Mouse (Mus musculus) left cerebral cortex, adult 2 months (tissue): Measurements from ENCODE around the gene Sh3pxd2a. TPM values are rescaled to one million over a fixed set of nuclear protein-coding genes. Genes with fewer than 3 reads are reported as not detected.

ENCODE experiments used
- DNase-seq, 2 experiments: peaks; one replicate each; pipeline ENCODE4 v3.0.0; 2021 to 2022; ENCODE audit warnings: low spot score in 2 of 2, mixed read lengths in 1 of 2; ENCODE audit errors: extremely low spot score in 1 of 2
- H3K27ac ChIP-seq: fragments of 200-600 bp; 2 replicates; pipeline ENCODE4 v1.8.1; 2022
- H3K4me3 ChIP-seq: fragments of 200-600 bp; 2 replicates; pipeline ENCODE4 v1.8.1; 2022
- CTCF ChIP-seq: fragments of 200-600 bp; IDR thresholded peaks from 2 replicates; pipeline ENCODE4 v1.8.1; 2022; ENCODE audit warnings: antibody characterized with exemption, mild to moderate bottlenecking, moderate library complexity
- intact Hi-C: fragments of 180-260 bp; cut with DNase I; formaldehyde crosslinking; loops from one replicate; pipeline ENCODE4 v1.15.1; 2025
- total RNA-seq, 2 experiments: library from RNA; stranded (reverse); gene quantifications; 2 replicates each; pipeline ENCODE4 v1.2.3; 2021

Gene Sh3pxd2a
- total RNA-seq, 2 experiments from 2014 or later = 30.2 to 36.8 TPM

GRCm38 (mm10) chr19:47412566-47413248, 51.5 kb downstream of the Sh3pxd2a start:
- TF ChIP-seq CTCF = peak; percentile 3
- Histone ChIP-seq H3K27ac (no peak overlapping the region), H3K4me3 (no peak overlapping the region)
- intact Hi-C loops = no loop called here
- no peak for DNase-seq

- Histone ChIP-seq H3K4me3 (no peak overlapping the region), H3K27ac (no peak overlapping the region)
- intact Hi-C loops = no loop called here
- TF ChIP-seq CTCF = no peak
- no peak for DNase-seq
Observed at GRCm38 (mm10) chr19:47410301-47410700, 53.9 kb downstream of the Sh3pxd2a start.

GRCm38 (mm10) chr19:47409142-47409541, 55.1 kb downstream of the Sh3pxd2a start:
- intact Hi-C loops = no loop called here
- Histone ChIP-seq H3K4me3 (no peak overlapping the region), H3K27ac (no peak overlapping the region)
- no peak for TF ChIP-seq CTCF
- DNase-seq = no peak

- intact Hi-C loops = no loop called here
Observed at GRCm38 (mm10) chr19:47408656-47409055, 55.5 kb downstream of the Sh3pxd2a start.

GRCm38 (mm10) chr19:47407332-47407731, 56.9 kb downstream of the Sh3pxd2a start:
- DNase-seq = no peak
- TF ChIP-seq CTCF = no peak
- Histone ChIP-seq H3K4me3 (no peak overlapping the region), H3K27ac (no peak overlapping the region)
- intact Hi-C loops = no loop called here

More at GRCm38 (mm10) chr19:47408656-47409055, 55.5 kb downstream of the Sh3pxd2a start:
- no peak overlapping the region for H3K27ac ChIP-seq
- TF ChIP-seq CTCF = no peak
- DNase-seq = no peak
- H3K4me3 ChIP-seq = no peak overlapping the region

- intact Hi-C loops = no loop called here
- H3K4me3 ChIP-seq = no peak overlapping the region
- no peak overlapping the region for H3K27ac ChIP-seq
- TF ChIP-seq CTCF = no peak
- no peak for DNase-seq
Observed at GRCm38 (mm10) chr19:47406524-47406923, 57.7 kb downstream of the Sh3pxd2a start.

- intact Hi-C loops = no loop called here
Observed at GRCm38 (mm10) chr19:47405548-47405947, 58.7 kb downstream of the Sh3pxd2a start.

GRCm38 (mm10) chr19:47403391-47404379, 60.5 kb downstream of the Sh3pxd2a start:
- intact Hi-C loops = no loop called here
- no peak for DNase-seq
- H3K27ac ChIP-seq = no peak overlapping the region
- TF ChIP-seq CTCF = no peak
- no peak overlapping the region for H3K4me3 ChIP-seq

More at GRCm38 (mm10) chr19:47405548-47405947, 58.7 kb downstream of the Sh3pxd2a start:
- Histone ChIP-seq H3K4me3 (no peak overlapping the region), H3K27ac (no peak overlapping the region)
- DNase-seq = no peak
- no peak for TF ChIP-seq CTCF

GRCm38 (mm10) chr19:47402976-47403375, 61.2 kb downstream of the Sh3pxd2a start:
- H3K4me3 ChIP-seq = no peak overlapping the region
- no peak for TF ChIP-seq CTCF
- intact Hi-C loops = no loop called here
- no peak for DNase-seq
- H3K27ac ChIP-seq = no peak overlapping the region

GRCm38 (mm10) chr19:47402544-47402943, 61.7 kb downstream of the Sh3pxd2a start:
- intact Hi-C loops = no loop called here
- TF ChIP-seq CTCF = no peak
- Histone ChIP-seq H3K4me3 (no peak overlapping the region), H3K27ac (no peak overlapping the region)
- no peak for DNase-seq

GRCm38 (mm10) chr19:47399709-47400108, 64.5 kb downstream of the Sh3pxd2a start:
- TF ChIP-seq CTCF = no peak
- intact Hi-C loops = no loop called here
- no peak for DNase-seq
- no peak overlapping the region for H3K4me3 ChIP-seq
- no peak overlapping the region for H3K27ac ChIP-seq

- H3K27ac ChIP-seq = no peak overlapping the region
- H3K4me3 ChIP-seq = no peak overlapping the region
- TF ChIP-seq CTCF = no peak
- intact Hi-C loops = no loop called here
- DNase-seq = no peak
Observed at GRCm38 (mm10) chr19:47399029-47399428, 65.2 kb downstream of the Sh3pxd2a start.
